Mouse (Mus musculus) cortical plate, adult 2 months (tissue): Measurements from ENCODE around the gene Zfhx3.

Source experiments
- CTCF ChIP-seq: fragments of 200-500 bp; IDR thresholded peaks from 2 replicates; pipeline ENCODE4 v1.5.1; 2011; ENCODE audit warnings: mild to moderate bottlenecking, control low read depth, low read length; ENCODE audit not compliant: insufficient read depth; ENCODE audit errors: extremely low read depth
- POLR2A ChIP-seq: fragments of 200-500 bp; IDR thresholded peaks from 2 replicates; pipeline ENCODE4 v1.6.1; 2011; ENCODE audit warnings: mild to moderate bottlenecking, low read length, control low read depth; ENCODE audit not compliant: insufficient read depth; ENCODE audit errors: extremely low read depth

DNA sequence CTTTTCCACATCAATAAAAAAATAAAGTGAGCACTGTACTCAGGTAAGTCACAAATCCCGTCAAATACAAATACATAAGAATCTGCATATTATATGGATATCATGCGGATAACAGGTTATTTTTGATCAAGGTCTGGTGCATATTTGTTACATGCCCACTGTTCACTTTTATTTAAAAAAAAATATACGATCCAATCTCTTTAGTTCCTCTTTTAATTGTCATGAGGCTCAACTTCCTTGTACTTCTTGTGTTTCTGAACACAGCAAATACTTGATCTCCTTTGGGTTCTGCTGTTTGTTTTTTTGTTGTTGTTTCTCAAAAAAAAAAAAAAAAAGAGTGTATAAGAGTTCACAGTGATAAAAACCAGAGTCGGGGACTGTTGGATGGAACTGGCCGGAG lies 1052.4 kb downstream of the Zfhx3 start:
- TF ChIP-seq CTCF (no peak), POLR2A (no peak)
